Mouse (Mus musculus) left cerebral cortex, adult 8-10 months (tissue): ENCODE data around the gene Gtdc1. TPM values are rescaled to one million over a fixed set of nuclear protein-coding genes. Genes with fewer than 3 reads are reported as not detected.
"Not testable (repeated sequence)": the region's sequence is repeated elsewhere in the genome, so short reads cannot be mapped to it uniquely, and the experiment has no call there.

Experiments used
- DNase-seq, 2 experiments: peaks; one replicate each; pipeline ENCODE4 v3.0.0; 2022; ENCODE audit warnings: low spot score in 2 of 2
- total RNA-seq, 4 experiments: library from RNA; stranded (reverse); gene quantifications; 2 replicates each; pipeline ENCODE4 v1.2.4; 2022

Gtdc1 gene
- total RNA-seq, 4 experiments from 2014 or later: 72.7 to 102 (median 92.4) TPM

DNA sequence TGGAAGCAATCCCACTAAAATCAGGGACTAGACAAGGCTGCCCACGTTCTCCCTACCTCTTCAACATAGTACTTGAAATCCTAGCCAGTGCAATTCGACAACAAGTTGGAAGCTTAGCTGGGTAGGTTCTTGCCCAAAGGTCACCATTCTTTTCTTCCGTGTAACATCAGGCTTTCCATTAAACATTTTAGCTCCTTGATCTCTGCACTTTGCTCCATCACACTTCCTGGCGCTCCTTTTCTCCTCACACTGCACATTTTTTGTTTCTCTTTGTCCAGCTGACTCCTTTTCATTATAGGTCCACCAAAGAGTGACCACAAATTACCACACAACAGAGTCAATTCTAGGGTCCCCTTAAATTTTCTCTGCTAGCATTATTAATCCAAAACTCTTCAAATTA, 144.7 kb downstream of the Gtdc1 start:
- DNase-seq: no peak

DNA sequence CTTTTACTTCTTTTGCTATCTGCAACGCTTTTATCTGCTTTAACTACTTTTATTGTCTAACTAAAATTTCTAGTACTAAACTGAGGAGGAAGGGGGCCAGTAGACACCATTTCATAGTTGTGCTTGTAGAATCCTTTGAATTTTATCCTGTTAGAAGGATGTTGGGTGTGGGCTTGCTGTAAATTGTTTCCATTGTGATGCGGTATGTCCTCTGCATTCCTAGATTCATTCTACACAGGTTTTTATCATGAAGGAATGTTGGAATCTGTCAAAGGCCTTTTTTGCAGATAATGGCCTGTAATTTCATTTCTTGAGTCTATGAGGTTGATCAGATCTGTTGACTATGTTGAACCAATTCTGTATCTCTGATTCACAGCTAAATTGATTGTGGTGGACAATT, 146.5 kb downstream of the Gtdc1 start:
- DNase-seq: no peak

DNA sequence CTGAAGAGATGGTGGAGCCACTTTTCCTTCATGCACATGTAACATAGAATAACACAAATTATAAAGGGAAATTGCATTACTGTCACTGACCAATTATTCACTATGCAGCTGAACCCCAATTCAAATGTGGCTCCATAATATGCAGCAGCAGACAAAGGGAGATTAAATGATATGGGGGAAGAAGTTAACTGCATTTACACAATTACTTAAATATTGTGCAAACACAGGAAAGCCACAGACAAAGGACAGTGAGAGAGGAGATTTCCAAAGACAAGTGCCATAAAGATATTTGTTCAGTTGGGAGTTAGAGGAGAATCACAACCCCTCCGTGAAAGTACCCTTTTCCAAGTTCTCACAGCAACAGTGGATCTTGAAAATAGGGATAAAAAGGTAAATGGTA, 163.6 kb downstream of the Gtdc1 start:
- no peak for DNase-seq

DNA sequence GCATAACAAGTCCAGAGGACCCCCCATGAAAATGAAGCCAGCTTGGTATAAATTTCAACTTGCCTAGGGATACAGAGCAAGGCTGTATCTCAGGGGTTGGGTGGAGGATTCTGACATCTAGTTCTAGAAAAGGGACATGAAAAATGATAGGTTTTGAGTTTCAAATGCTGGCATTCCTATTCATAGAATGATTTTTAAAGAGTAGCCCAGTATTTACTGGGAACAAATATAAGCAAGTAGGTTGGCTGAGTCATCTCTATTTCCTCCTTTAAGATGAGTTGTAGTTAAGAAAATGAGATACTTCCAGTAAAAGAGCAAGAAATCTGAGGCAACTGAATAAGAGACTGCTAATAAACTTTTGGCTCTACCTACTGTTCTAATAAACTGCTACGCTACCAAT, 190.8 kb downstream of the Gtdc1 start:
- no peak for DNase-seq

DNA sequence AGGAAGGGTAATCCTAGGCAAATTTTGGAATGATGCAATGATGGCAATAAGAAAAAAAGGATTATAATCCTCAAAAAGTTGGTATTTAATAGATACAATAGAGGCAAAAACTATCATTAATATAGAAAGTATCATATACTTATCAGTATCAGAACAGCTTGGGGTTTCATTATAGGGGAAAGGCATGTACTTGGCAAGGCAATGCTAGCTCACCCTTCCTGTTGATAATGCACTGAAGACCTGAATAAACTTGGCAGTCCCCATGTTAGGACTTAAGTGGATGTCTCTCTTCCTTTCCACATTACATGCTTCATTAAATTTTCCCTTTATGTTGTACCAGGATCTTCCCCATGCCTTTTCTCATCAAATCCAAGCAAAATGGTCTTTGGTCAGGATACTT, 206.0 kb downstream of the Gtdc1 start:
- DNase-seq: no peak

DNA sequence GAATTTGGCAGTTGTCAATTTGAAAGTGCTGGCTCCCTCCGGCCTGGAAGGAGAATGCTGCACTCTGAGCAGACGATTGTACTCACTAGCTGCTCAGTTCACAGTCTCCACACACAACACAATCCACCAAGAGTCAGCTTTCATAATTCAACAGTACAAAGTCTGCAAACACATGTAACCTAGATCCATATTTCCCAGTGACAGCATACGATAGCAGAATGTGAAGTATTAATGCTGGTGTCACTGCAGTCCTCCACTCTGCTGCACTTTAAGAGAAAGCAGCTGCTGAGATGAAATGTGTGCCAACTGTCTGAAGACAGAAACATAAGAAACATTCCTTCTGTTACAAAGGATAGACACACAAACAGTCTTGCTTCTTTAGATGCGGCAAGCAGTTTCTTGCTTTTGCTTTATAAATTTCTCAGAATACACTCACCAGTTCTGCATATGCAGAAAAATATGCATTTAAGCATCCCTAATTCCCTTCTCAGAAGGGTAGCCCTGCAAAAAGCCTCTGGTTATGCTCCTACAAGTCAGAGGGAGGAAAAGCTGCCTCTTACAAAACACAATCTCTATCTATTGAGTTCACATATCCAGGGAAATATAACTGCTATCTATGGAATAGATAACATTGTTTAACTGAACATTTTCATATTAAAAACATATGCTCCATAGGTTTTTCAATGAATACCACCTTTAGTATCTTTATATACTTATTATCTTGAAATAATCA, 221.4 kb downstream of the Gtdc1 start:
- DNase-seq: no peak

DNA sequence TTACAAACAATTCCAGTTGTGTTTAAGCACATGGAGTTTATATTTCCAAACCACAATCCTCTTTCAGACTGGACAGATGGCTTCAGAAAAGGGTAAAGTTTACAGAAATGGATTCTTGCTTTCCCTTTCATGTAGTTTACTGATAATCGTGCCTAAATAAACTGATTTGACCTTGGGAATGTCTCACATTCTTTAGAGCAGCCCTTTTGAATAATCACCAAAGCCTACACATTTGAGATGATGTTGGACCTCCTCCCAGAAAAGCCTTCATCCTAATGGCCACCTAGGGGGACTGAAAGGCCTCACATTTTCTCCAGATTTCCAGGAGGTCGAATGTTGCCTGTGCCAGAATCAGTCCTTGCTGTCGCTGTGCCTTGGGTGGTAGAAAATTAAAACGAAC, 227.2 kb downstream of the Gtdc1 start:
- DNase-seq: no peak

DNA sequence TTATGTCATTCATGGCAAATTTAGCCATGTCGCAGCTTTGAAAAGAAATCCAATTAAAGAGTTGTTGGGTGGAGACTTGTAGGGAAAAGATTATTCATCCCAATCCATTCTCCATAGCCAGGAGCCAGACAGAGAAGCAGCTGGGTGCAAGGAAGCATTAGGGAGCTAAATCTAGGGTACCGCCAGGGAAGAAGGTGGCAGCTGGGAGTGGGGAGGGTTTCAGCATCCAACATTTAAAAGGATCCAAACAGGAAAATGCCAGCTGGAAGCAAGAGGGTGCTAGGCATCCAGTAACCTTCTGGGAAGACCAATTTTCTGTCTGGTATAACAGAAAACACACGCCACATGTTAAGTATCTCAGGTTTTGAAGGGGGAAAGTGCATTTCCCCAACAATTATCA, 231.0 kb downstream of the Gtdc1 start:
- peak in 1 of 2 experiments; percentile 35 for DNase-seq

DNA sequence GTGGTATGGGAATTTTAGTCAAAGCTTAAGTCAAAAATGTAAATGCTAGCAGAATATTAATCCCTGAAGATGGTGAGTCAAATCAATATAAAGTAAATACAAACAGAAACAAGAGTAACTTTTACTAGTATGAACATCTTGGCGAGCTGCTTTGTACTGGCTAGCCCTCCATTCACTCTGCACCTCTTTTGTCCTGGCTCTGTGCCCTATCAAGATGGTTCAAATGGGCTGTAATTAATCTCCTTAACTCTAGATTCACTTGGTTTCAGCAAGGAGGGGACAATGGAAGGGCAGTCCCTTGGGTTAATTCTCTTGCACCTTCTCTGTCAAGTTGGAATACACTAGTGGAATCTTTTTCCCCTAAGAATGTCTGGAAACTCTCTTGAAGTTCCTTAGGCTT, 233.6 kb downstream of the Gtdc1 start:
- DNase-seq: no peak

DNA sequence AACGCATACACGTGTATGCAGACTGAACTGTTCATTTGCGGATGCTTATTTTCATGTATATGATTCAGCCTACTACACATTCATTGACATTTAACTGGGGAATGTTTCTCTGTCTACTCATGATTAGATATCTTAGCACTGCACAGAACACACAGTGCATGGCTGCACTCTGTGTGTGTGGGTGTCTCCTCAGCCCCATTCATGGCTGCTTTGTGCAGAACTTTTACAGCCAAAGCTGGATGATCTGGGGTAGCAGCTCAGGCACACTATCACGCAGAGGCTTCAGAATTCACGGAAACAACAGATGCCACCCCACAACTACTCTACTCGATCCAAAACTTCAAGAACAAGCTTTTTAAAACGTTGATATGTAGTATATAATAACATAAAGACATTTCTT, 263.4 kb downstream of the Gtdc1 start:
- DNase-seq: peak in 1 of 2 experiments; percentile 32

DNA sequence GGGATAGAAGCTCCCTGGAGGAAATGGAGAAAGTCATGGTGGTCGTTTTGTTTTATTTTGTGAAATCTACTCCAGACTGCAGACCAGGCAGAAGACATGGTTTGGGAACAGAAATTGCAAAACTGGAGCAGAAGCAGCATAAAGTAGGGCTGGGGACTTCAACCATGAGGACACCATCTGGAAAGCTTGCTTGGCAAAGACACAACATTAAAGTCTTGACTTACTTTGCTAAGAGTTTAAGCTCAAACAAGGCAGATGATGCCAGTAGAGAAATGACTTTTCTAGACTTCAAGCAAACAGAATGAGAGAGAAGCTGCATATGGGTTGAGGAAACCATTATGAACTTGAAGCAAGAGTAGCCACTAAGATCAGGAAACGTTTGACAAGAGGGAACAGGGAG, 267.6 kb downstream of the Gtdc1 start:
- DNase-seq: no peak

DNA sequence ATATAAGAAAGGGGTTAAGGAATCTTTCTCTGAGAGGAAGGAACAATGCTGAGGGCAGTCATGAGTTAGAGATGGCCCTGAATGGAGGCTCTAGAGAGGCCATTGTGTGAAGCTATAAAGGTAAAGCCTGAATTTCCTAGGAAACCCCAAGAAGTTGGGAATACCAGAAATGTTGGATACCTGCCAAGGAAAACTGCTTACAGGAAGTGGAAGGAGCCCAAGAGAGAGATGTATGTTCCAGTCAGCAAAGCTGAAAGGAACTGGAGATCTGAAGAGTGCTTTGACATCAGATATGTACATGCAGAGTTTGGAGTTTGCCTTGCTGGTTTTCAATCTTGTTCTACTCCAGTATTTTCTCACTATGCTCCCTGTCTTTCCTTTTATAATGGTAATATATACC, 268.4 kb downstream of the Gtdc1 start:
- DNase-seq: no peak

DNA sequence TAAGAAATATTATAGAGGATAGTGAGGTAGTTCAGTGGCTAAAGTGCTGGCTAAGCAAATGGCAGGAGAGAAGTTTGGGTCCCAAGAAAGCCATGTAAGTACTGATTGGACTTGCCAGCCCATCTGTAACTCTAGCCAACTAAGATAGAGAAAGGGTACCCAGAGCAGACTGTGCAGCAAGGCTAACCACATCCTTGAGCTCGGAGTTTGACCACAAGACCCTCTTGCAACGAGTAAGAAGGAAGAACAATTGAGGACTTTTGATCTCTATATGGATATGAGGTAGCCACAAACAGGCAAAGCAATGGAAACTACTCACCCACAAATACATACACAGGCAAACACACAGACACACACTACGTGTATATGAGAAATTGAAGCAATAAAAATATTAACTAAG, 278.9 kb downstream of the Gtdc1 start:
- no peak for DNase-seq

DNA sequence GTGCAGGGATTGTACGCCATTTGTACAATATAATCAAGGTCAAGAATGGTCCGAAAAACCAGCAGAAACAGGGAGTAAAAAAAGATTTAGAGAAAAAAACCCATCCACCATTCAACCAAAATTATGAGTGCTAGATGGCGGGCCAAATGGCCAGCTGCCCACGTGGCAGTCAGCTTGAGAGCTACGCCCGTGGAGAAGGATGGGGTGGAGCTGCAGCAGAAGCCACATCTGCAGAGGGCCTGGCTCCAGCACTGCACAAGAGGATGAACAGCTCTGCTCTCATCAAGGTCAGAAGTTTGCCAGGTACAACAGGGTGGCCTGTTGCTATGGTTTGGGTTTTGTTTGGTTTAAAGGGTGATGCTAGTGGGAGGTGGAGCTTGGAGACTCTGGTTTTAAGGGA, 281.1 kb downstream of the Gtdc1 start:
- no peak for DNase-seq

DNA sequence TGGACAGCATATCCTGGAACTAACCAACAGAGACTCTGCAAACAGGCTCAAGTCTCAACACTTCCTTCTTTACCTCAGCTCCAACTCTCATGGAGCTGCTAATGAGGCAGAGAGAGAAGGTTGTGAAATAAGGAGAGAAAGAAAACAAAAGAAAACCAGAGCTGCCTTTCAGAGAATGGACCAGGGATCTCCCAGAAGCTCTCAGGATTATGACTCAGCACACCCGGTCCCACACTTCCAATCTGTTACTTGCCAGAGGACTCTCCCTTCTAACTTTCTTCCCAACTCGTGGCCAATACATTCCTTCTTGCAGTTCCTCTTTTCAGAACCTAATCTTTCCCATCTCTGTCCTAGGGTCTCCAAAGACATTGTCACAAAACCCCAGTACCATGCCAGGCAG, 288.1 kb downstream of the Gtdc1 start:
- peak in 1 of 2 experiments; percentile 26 for DNase-seq

DNA sequence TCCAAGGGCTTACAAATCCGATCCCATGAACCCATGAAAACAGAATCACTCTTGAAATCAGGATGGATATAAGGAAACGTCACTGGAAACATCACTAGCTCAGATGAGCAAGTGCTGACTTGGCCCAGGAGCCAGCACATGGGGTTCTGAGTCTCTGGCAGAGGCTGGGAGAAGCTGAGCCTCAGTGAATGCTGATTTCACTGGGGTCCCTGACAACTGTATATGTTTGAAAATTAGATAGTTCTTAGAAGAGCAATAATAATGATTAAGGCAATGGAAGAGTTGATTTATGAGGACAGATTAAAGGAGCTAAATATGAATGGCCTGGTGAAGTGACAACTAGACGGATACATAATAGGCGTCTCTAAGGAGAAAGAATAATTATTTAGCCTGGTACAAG, 289.3 kb downstream of the Gtdc1 start:
- DNase-seq: no peak

DNA sequence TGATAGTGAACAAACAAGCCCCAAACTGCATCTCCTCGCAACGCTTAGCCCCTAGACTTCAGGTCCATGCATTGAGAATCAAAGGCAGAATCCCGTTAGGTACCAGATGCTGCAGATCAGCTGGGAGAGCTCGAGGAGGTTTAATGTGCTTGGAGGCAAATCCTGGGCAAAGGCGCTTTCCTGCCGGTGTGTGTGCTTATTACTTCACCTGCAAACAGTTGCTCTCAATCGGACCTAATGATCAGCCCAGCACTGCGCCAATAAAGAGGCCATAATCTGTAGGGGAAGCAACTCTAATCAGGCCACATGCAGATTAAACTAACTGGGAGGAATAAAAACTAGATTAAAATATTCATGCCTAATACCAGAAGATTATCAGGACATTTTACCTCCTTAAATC, 293.5 kb downstream of the Gtdc1 start:
- no peak for DNase-seq

DNA sequence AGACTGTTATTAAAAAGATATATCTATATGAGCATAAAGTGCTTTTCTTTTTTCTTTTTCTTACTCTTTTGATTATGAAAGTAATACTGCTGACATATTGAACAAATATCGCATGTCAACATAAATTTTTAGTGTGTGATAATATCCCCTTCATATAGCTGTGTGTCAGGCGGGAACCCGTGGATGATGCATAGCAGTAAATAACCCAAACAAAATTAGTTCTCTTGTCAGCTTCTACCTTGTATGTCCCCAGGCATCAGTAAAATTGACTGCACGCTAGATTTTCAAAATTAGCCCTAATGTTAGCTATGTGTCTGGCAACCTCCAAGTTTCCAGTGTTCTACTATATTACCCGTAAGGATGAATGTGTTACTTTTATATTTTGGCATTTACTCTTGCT, 294.4 kb downstream of the Gtdc1 start:
- no peak for DNase-seq

DNA sequence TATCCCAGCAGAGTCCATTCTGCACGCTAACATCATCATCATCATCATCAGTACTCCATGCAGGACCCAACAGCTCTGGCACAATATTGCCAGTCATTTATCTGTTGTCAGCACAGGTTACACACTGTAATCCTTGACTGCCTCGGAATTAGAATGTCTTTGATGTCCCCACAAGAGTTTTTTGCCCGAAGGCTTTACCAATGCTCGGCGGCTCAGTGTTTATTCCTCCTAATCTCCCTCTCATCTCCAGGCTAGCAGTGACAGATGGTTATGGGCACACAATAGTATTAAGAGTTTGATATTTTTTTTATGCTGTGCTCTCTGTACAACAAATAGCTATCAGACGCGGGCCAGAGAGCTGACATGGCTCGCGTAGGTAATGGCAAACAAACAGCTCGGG, 294.9 kb downstream of the Gtdc1 start:
- DNase-seq: no peak

DNA sequence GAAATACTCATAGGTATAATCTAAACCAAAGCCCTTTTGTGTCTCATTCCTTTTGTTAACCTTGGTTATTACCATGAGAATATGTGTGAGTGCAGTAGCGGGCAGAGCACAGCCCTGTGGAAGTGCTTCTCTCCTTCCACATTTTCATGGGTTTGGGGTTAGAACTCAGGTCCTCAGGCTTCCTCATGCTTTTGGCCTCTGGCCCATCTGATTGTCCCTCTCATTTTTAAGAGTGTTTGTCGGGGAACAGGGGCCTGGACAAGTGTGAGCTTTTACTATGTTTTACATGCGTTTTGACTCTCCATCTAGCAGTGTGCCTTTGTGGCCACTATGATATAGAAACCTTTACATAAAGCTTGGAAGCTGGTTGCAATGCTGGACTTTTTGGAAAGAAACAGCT, 296.4 kb downstream of the Gtdc1 start:
- no peak for DNase-seq

DNA sequence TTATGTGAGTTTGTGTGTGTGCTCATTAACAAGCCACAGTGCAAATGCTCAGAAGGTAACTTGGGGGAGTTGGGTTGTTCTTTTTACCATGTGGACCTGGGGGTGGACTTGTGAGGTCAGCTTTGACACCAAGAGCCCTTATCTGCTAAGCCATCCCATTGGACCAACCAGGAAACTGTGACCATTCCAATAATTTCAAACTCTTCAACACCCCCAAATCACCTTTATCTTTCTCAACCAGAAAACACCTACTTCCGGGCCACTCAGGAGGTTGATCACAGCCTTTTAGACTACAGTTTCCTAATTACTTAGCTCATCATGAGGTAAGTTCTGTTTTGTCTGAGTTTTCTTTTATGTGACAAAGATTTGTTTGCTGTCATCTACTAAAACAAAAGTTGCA, 298.7 kb downstream of the Gtdc1 start:
- no peak for DNase-seq

DNA sequence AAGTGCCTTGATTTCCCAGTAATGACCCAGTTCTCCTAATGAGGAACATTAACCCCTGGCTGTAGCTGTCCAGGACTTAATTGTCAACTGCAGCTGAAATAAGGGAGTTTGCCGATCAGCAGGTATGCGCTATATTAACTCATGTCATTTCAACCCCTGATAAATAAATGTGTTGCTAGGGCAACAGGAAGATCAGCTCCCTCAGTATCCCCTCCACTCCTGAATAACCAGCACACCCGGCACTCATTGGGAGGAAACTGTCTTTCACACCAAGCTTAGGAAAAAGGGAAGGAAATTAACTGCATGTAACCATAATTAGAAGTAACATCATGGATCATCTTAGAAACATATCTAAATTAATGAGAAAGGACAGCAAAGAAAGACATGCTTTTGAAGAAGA, 302.3 kb downstream of the Gtdc1 start:
- DNase-seq: no peak

DNA sequence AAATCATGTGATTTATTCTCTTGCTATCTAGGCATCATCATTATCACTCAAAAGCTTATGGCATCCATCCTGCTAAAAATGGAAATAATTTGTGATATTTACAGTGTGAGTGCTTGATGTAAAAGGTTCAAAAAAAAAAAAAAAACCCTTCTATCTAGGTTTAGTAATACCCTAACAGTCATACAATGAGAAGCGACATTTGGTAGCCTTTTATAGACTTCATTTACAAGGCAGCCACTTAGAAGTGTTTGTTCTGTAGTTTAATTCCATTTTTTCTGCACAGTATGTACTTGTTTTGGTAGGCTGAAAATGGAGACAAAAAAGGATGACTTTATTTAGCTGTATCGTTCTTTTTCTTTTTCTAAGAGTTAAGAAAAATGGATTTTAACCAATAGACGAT, 305.0 kb downstream of the Gtdc1 start:
- no peak for DNase-seq

DNA sequence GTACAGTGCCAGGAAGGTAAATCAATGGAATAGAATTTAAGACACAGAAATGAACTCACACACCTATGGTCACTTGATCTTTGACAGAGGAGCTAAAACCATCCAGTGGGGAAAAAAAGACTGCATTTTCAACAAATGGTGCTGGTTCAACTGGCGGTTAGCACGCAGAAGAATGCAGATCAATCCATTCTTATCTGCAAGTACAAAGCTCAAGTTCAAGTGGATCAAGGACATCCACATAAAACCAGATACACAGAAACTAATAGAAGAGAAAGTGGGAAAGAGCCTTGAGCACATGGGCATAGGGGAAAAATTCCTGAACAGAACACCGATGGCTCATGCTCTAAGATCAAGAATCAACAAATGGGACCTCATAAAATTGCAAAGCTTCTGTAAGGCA, 327.8 kb downstream of the Gtdc1 start:
- DNase-seq: not testable (repeated sequence)
